Mouse (Mus musculus) forelimb bud, embryonic 11.5 days (tissue): ENCODE results near the gene Tmem150b.

Experiments used
- DNase-seq: peaks from one replicate; pipeline ENCODE4 v3.0.0-alpha.2; 2012; ENCODE audit warnings: low read depth, low spot score

The Tmem150b gene

GRCm38 (mm10) chr7:4663742-4664141 lies 61.3 kb downstream of the Tmem150b start:
- DNase-seq, result no peak

- no peak for DNase-seq
Observed at GRCm38 (mm10) chr7:4663179-4663578, 61.9 kb downstream of the Tmem150b start.

DNA sequence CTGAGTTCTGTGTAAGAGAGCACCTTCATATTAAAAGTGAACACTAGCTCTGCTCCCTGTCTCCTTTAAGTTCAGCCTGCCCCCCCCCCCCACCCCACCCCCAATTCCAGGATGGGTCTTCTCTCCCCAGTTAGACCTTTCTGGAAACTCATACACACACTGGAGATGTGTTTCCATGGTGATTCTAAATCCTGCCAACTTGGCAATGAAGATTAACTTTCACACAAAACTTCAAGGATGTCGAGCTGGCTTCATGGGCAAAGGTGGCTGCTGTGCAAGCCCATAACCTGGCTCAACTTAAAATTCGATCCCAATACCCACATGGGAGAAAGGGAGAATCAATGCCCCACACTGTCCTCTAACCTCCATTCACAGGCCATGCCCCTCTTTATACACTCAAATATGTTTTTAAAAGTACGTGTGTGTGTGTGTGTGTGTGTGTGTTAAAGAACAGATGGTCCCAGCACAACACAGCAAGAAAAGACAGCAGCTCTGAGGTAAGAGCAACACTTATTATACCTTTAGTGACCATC lies 65.1 kb downstream of the Tmem150b start:
- DNase-seq, result no peak

GRCm38 (mm10) chr7:4658912-4659551 lies 66.0 kb downstream of the Tmem150b start, which contains the start of gene Ppp6r1:
Ppp6r1 (minus strand) TSS chr7:4659019.
- DNase-seq, result peak; percentile 98

- DNase-seq, result no peak
Observed at GRCm38 (mm10) chr7:4658128-4658907, 66.7 kb downstream of the Tmem150b start.

- no peak for DNase-seq
Observed at GRCm38 (mm10) chr7:4657521-4658127, 67.4 kb downstream of the Tmem150b start.
